Mouse (Mus musculus): ENCODE data around the gene Gm28041.

DNA sequence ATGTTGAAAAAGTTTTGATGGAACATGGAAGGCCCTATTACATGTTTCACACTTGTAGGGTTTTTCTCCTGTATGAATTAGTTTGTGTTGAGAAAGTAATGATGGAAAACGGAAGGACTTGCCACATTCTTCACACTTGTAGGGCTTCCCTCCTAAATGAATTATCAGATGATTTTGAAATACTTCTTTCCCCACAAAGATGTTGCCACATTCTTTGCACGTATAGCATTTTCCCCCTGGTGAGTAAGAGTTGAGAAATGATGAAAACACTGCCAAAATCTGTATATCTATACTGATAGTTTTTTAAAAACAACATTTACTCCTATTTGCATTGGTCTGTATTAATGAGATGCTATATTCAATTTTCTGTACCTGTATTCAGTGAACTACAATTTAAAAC, 32.1 kb downstream of the Gm28041 start:
- no peak for TF ChIP-seq CTCF (IDR thresholded peaks at IDR 0.05; ENCODE audit: low read depth, low read length)
- TF ChIP-seq POLR2A (IDR thresholded peaks at IDR 0.05; ENCODE audit: extremely low read depth, insufficient read depth, low read length): no peak

Measured in liver, adult 2 months (tissue).